Mouse (Mus musculus) fibroblast of lung, adult 2 months (primary cell): ENCODE measurements around the gene Olfr338.
"Not testable (repeated sequence)": the region's sequence is repeated elsewhere in the genome, so short reads cannot be mapped to it uniquely, and the experiment has no call there.

Experiments
- DNase-seq: peaks from one replicate; pipeline ENCODE4 v3.0.0-alpha.2; 2011; ENCODE audit warnings: low read depth

Olfr338 gene

GRCm38 (mm10) chr2:36373219-36373618 is at the start of gene Olfr338:
Gene Olfr338, plus strand, starts transcription at chr2:36373519.
- DNase-seq = no peak

- not testable (repeated sequence) for DNase-seq
Observed at GRCm38 (mm10) chr2:36415174-36415573, 41.9 kb downstream of the Olfr338 start.

- DNase-seq = not testable (repeated sequence)
Observed at GRCm38 (mm10) chr2:36415591-36415990, 42.3 kb downstream of the Olfr338 start.

GRCm38 (mm10) chr2:36418647-36419046 is 45.3 kb downstream of the Olfr338 start, which contains the start of gene Olfr339:
Gene Olfr339, plus strand, starts transcription at chr2:36418947.
- DNase-seq = no peak
